Mouse (Mus musculus) left cerebral cortex, postnatal 36 days (tissue): ENCODE measurements around the gene Cfi. TPM values are rescaled to one million over a fixed set of nuclear protein-coding genes. Genes with fewer than 3 reads are reported as not detected.

ENCODE experiments used
- DNase-seq, 2 experiments: peaks; one replicate each; pipeline ENCODE4 v3.0.0; 2021 to 2022; ENCODE audit warnings: low spot score in 2 of 2, mixed read lengths in 1 of 2
- intact Hi-C: fragments of 180-260 bp; cut with DNase I; formaldehyde crosslinking; loops from one replicate; pipeline ENCODE4 v1.15.1; 2025
- total RNA-seq, 2 experiments: library from RNA; stranded (reverse); gene quantifications; 2 replicates each; pipeline ENCODE4 v1.2.3; 2021

The Cfi gene
- not detected for total RNA-seq

DNA sequence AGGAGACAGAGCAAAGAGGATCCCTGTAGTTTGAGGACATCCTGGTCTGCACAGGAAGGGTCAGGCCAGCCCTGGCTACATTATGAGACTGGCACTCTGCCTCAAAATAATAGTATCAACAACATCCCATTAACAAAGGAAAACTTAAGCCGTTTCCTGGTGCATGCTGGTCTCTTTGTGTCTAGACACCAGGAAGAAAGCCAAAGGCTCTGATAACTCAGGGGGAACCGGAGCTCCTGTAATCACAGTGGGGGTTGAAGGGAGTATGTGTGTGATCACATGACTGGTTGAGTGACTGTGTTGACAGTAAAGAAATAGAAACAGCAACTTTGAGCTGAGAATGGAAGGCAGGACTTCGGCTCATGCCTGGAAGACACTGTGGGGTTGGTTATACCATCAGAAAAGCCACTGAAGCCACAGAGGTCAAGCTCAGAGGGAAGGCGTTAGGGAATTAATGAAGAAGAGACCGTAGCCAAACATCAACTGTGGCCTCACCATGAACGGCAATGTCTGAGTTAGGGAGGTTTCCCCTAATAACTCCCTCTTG lies at the start of gene Cfi:
Gene Cfi (plus strand): TSS at position 497 of the 547 bp plus-strand sequence.
- intact Hi-C loops, result no loop called here
- no peak for DNase-seq

DNA sequence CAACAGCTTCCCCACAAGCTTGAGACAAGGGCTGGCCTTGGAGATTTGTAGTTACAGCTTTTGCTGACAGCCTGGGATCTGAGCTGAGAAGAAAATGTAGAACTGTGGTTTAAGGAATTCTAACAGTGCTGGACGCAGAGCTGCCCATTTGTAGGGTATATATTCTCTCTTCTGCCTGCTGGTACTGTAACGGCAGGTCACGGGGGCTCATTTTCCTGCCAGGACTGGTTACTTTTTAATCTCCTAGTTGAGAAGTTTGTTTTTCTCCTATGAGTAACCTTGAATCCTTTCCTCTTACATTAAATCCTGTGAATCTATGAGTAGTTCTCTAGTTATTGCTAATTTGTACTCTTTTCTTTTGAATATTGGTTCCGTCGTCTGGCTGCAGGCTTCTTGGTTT lies 41.9 kb upstream of the Cfi start:
- no peak for DNase-seq
- intact Hi-C loops, result no loop called here

DNA sequence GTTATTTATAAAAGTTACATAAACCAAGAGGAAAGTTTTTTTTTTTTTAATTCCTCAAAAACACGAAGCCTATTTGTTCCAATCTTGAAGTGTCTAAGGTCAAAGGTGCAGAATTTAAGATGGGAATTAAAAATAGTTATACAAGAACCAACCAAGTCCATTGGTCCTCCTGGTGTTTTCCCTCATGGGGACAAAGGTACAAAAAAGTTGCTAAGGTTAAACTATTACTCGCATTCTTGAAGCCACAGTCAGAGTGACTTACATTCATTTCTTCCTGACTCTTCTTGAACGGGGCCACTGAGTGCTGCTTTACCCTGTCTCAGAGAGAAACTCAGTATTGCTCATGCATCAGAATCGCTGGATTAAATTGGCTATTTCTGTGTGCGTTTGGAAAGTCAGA lies 38.3 kb upstream of the Cfi start:
- no peak for DNase-seq
- intact Hi-C loops, result no loop called here

DNA sequence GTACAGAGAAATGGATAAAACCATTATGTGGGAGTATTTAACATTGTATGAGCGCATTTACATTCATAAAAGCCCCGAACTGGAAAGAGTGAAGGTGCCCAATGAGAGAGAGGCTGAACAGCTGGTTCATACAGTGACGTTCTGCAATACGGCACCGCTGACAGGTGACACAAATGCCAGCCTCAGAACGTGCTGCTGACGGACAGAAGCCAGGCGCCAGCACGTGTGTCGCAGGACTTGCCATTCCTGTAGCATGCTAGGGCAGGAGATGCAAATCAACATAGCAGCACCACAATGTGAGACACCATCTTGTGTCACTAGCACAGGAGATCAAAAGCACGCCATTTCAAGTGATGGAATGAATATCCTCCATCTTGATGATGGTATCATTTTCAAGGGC lies 37.1 kb upstream of the Cfi start:
- no peak for DNase-seq
- intact Hi-C loops, result no loop called here

DNA sequence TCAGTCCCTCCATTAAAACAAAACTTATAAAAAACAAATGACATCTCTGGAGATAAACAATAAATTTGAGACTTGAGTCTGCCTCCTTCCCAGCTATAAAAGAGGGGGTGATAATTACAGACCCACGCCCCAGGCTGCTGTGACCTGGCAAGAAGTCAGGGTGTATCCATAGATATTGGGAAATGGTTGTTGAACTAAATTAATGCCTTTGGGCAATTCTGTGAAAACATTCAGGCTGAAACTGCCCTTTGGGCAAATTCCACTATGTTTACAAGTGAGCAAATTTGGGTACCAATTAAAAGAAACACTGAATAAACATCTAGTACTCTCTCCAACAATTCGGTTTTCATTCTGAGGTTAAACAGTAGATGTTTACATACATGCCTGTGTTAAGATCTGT lies 36.7 kb upstream of the Cfi start:
- intact Hi-C loops, result no loop called here
- DNase-seq, result no peak

DNA sequence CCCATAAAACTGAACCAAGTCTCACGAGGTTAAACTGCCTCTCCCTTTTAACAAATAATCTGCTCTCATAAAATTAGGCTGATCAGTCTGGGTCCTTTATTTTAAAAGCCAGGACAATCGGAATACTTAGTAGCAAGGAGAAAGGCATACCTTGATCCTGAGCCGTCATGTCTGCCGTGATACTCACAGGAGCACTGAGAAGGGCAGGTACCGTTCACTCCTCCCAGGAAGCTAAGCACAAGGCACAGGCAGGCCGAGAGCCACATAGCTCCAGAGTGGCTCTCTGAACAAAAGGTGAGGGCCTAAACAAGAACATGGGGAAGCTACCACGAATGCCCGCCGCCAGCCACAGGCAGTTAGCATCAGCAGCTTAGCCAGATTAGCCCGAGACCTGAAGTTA lies 31.9 kb upstream of the Cfi start, which contains the start of gene Lrit3:
Gene Lrit3 (minus strand): TSS at position 266 of the 400 bp plus-strand sequence.
- intact Hi-C loops, result no loop called here
- DNase-seq, result no peak

DNA sequence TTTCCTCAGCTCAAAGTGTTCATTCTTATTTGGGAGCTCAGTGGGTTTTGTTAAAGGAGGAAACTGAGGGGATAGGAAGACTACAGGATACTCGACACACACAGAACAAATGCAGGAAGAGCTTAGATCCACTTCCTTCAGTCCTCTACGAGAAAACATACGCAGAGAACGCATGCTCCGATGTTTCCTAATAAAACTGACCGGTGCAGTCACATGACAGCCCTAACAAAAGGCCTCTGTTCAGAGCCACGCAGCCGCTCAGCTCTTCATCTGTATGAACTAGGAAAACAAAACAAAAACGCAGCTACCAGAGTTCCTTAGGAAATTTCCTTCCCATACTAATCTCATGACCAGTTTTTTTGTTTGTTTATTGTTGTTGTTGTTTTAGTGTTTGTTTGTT lies 14.8 kb upstream of the Cfi start:
- DNase-seq, result no peak
- intact Hi-C loops, result loop anchor here (5.0 kb wide), 1 partner anchor 256 kb away; no protein-coding TSS in a partner anchor

DNA sequence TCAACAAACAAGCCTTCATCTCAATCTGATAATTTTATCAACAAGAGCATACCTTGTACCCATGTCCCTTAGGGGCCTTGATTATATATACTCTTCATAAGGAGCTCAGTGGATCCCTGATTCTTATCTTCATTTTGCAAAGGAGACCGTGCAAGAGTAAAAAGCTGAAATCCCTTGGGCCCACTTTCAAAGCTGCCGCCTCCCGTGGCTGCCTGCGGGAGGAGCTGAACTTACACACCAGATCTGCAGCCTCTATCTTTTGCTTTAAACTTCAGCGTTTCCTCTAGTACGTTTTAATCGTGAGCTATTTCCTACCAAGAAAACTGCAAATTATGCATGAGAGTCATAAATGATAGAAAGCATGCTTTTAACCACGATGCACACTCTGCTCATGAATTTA lies 13.9 kb upstream of the Cfi start:
- DNase-seq, result no peak
- intact Hi-C loops, result loop anchor here (5.0 kb wide), 1 partner anchor 256 kb away; no protein-coding TSS in a partner anchor

DNA sequence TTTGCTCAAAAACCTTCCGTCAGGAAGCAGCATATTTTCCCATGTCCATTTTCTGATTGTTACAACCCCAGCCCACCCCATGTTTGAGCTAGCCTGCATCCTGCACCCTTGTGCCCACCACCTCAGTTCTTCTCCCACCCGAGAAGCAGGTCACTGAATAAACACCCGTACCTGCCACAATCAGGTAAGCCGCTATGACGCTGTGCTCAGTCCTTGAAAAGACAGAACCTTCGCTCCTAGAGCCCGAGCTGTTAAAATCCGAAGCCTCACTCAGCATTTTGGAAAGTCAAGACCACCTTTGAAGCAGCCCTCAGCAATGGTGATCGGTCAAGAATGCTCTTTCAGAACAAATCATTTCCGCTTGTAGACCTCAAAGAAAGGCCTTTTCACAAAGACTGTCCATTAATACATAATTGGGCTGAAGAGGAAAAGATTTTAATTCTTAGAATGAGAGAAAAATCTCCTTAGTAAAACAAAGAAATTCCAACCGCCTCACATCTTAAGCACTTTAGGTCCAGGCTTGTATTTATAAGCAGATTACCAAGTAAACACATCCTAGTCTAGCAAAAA lies 13.4 kb upstream of the Cfi start, which contains the start of gene Rrh:
Gene Rrh (minus strand): TSS at position 382 of the 570 bp plus-strand sequence.
- intact Hi-C loops, result loop anchor here (5.0 kb wide), 1 partner anchor 255 kb away; no protein-coding TSS in a partner anchor

DNA sequence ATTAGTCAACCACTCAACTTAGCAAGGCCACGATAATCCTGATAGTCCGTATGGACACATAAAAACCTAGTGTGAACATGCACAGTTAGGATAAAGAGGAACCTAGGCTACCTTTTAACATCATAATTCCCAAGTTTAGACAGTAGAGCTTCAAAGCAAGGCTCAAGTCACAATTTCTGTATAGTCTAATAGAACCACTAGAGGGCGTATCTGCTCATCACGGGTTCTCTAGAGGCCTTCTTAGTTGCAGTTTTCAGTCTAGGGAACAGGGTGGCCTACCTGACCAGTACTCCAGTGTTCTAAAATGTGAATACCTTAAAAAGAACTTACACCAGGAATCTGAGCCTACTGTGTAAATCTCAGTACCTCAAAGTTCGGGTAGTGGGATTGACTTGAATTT lies 12.4 kb upstream of the Cfi start:
- intact Hi-C loops, result loop anchor here (5.0 kb wide), 1 partner anchor 254 kb away; no protein-coding TSS in a partner anchor
- DNase-seq, result no peak

More for the DNA sequence above, 13.4 kb upstream of the Cfi start, which contains the start of gene Rrh:
- DNase-seq, result no peak

DNA sequence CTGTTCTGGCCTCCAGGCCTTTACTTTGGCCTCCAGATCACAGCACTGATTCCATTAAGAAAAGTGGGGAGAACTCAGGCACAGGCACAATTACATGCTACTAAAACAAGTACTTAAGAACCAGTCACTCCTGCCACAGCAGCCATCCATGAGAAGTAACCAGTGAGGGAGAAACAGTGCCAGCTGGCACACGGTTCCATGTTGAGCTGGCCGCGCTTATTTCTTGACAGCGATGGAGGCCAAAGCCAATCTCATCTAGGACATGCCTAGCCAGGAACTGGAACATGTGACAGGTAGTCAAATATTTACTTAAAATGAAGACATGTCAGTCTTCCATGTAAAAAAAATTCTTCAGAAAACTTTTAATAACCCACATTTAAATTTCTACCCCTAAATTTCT lies 11.5 kb upstream of the Cfi start:
- intact Hi-C loops, result loop anchor here (5.0 kb wide), 1 partner anchor 253 kb away; no protein-coding TSS in a partner anchor
- DNase-seq, result no peak

DNA sequence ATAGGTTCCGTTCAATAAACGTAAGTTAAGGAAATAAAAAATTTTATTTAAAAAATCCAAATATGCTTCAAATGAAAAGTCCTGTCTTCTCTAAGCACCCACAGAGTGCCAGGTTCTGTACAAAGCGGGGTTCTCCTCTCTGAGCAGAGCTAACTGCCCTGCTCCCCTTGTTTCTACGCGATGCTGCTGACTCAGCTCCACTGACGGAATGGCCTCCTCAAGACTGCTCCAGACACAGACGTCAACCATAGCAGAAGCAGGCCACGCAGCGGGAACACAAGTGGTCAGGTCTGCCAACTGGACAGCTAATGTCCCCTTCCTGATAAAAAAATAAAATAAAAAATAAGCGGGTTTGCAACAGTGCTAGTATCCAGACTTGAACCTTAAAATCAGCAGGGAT lies 10.8 kb upstream of the Cfi start:
- intact Hi-C loops, result loop anchor here (5.0 kb wide), 1 partner anchor 252 kb away; no protein-coding TSS in a partner anchor
- no peak for DNase-seq

DNA sequence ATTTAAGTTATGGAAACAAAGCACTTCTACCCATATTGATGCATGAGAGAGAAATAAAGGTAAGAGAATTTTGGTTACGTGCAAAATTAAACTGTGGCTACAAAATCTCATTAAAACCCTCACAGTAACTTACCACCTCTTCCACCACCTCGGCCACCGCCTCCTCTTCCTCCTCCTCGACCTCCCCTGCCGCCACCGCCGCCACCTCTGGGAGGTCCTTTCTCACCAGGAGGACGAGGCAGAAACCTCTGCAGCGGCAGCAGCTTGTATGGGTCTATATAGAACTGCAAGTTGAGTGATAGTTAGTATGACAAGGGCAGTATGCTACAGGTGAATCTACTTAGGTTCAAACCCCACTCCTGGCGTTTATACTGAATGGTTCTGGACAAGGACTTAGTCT lies 9.0 kb upstream of the Cfi start:
- intact Hi-C loops, result no loop called here

DNA sequence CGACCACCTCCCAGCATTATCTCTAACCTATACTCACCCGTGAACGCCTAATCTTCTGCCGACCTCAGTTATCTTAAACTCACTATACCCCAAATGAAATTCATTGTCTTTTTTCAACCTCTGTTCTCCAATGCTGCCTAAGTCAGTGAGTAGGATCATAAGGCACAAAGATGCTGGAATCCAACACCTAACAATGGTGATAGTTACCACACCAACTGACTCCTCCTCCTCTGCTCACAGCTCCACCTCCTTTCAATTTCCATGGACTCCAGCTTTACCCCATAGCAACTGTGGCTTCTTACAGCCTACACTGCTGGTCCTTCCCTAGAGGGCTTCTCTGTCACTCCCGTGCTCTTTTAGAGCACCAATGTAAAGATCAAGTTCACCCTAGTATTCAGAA lies 8.0 kb upstream of the Cfi start:
- no peak for DNase-seq
- intact Hi-C loops, result no loop called here

More for the DNA sequence above, 9.0 kb upstream of the Cfi start:
- no peak for DNase-seq

DNA sequence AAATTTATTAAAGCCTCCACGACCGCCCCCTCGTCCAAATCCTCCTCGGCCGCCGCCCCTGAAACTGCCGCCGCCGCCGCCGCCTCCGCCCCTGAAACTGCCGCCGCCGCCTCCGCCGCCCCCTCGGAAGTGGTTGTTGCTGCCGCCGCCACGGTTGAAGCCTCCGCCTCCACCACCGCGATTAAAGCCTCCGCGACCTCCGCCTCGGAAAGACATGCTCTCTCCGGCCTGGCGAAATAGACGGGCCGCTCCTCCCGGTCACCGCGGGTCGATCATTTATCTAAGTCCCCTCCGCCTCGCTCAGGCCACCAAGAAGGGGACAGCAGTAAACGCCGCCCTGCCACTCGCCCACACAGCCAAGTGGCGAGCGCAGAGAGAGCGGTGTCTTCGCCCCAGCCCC lies 5.1 kb upstream of the Cfi start:
- intact Hi-C loops, result loop anchor here (1.0 kb wide), 1 partner anchor 48 kb away; the partner anchor contains the start of gene Pla2g12a
- no peak for DNase-seq

DNA sequence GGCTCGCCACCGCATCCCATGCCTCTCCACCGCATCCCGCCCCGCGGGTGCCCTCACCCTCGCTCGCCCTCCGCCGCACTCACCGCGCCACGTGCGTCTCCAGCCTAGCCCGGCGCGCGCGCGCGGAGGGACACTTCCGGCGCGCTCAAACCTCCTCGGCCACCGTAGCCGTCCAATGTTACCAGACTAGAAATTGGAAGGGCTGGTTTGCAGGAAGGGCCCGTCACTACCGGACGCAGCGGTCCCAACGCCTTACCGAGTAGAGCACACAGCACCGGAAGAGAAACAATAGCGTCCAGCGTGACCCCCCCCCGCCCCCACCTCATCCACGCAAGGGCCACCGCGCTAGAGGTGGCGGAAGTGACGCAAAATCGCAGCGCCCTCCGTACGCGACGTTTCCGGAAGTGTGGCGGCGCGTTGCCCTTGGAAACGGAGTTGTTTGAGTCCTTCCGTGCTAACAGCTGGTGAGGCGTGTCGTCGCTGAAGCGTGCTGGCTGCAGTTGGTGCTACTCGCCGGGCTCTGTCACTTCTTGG lies 4.6 kb upstream of the Cfi start, which contains the start of gene Gar1:
Gene Gar1 (minus strand): TSS at position 362 of the 534 bp plus-strand sequence.
- intact Hi-C loops, result loop anchor here (1.0 kb wide), 1 partner anchor 47 kb away; the partner anchor contains the start of gene Pla2g12a
- DNase-seq, result peak; percentile 96 to 98

DNA sequence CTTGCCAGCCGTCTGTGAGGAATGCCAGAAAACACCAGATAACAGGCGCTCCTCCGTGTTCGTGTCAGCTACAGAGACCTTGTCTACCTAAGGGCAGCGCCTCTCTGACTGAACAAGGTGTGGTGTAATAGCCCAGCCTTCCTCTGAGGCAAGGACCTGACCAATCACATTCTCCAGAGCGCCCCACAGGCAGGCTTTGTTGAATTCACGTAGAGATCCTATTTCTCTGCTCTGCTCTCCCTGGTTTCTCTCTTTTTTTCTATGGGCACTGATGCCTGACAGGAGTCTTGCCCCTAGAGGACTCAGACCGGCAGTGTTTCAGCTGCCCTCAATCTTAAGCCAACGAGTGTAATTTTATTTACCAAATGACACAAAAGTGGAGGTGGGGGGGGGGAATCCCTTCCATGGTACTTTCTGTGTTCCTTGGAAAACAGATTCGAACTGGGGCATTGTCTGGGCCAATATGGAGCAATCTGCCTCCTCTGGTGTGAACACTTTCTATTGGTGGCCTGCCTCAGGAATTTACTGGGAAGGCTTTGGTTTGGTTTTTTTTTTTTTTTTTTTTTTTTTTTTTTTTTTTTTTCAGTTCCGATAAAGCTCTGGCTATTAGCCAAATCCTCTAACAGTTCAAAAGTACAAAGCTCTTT lies 490 bp downstream of the Cfi start:
- no peak for DNase-seq
- intact Hi-C loops, result no loop called here

DNA sequence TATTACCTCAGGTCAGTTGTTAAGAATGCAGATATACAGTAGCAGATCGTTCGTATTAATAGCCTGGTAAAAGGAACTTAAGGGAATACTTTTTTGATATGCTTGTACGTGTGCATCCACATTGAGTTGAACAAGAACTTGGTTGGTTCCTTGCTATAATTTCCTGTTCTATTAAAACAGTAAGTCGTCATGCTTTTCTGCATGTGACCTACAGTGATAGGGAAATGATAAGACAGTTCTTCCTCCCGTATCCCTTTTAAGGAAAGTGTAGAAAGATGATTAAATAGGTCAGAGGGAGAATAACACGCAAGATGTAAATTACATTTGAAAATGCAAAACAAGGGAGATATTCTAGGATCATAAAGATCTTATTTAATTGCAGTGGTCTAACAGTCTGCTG lies 1.3 kb downstream of the Cfi start:
- intact Hi-C loops, result no loop called here
- DNase-seq, result no peak

DNA sequence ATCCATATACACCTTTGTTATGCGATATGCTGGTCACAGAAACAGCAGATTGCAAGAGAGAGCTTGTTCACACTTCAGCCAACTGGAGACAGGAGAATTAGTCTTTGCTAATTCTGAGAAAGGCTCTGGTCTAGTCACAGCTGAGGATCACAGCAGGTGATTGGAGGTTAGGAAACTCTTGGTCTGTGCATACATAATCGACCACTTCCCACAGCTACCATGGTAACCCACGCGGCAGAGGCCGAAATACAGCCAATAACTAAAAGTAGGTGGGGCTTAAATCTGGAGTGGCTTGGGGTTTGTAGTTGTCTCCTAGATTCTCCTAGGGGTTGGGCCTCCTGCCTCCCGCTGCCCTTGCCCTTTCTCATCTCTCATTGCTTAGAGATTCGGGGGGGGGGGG lies 2.3 kb downstream of the Cfi start:
- intact Hi-C loops, result no loop called here
- no peak for DNase-seq

DNA sequence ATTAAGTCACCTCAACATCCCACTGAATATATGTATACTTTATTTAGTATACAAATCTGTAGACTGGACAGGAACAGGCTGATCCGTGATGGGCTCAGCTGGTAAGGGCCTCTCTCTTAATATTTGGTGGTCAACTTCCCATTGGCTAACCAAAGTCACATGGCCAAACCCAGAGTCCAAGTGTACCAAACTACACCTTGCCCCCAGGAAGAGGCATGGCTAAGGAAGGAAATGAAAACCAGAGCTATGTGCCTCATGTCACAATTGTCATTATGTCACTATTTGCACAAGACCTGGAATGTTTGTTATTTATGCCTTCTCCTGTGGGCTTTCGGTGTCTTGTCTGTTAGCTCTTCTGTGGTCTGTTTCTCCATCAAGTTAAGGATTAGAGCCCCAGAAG lies 10.2 kb downstream of the Cfi start:
- intact Hi-C loops, result no loop called here
- no peak for DNase-seq
